Mouse (Mus musculus): ENCODE data around the gene Xrcc1. TPM values are rescaled to one million over a fixed set of nuclear protein-coding genes. Genes with fewer than 3 reads are reported as not detected.

Gene Xrcc1
- total RNA-seq, 4 experiments from 2014 or later: 19.7 to 30.8 (median 27.1) TPM

DNA sequence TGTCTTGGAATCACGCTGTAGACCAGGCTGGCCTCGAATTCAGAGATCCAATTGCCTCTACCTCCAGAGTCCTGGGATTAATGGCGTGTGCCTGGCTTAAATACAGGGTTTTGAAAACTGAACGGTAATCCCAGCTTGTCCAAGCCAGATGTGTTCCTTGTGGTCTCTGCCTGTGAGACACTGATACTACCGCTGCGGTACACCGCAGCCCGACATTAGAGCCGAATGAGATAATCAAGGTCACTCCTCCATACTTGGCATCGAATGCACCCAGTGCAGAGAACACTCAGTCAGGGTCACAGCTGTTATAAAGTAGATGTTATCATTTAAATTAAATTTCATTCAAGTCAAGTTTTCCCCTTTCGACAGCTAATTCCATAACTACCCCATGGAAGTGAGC is 17.2 kb upstream of the Xrcc1 start:
- DNase-seq (ENCODE audit: low spot score): no peak

DNA sequence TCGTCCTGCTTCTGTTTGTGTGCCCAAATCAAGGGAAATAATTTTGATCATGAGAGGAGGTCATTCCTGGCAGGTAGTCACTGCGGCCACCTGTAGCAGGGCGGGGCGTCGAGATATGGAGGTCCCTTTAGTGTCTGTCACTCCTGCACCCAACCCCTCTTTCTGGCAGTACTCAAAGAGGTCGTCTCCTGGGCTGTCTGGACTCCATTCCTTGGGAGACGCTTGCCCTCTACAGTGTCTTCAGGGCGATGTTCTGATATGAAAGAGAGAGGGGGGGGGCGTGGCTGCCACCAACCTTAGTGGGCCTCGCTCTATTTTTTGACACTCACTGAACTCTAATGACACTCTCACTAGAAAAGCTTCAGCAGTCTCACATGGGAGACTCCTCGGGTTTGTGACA is 16.5 kb upstream of the Xrcc1 start:
- no peak for DNase-seq (ENCODE audit: low spot score)

DNA sequence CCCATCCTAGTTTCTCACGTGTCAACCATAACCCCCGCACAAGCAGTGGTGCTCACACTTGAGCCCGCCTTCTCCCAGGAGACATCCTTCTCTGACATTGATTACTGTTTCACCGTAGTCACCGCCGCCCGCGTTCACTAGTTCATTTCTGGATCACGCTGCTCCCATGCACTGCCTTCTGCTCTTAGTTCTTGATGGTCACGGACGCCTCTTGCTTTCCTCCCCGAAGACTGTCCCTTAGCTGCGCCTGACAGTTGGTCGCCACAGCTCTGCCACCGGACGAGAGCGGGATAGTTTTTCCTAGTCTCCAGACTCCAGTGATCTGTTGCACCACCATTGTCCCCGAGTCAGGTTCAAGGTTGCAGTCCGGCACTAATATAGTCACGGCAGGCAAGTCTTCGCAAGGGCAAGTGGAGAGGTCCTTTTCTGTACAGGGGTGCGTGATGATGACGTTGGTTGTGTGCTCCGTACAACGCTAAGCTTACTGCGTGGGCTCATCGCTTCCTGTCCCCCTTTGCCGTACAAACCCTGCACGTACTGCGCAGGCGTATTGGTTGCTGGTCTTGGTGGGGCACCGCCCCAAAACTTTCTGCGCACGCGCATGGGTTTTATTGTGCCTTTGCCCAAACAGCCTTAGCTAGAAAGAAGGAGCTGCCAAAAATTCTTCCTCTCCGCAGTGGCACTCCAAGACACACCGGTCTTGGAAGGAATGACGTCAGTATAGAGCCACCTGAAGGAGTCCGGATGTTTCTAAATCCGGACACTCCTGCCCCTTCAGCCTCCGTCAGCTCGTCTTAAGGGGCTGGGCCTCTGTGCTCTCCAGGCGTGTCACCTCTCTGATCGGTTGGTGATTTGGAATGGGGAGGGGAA is 15.8 kb upstream of the Xrcc1 start, which contains the start of gene Irgq:
TSS of gene Irgq (plus strand) at position 628 of the 870 bp plus-strand sequence.
- peak; percentile 99 for DNase-seq (ENCODE audit: low spot score)

DNA sequence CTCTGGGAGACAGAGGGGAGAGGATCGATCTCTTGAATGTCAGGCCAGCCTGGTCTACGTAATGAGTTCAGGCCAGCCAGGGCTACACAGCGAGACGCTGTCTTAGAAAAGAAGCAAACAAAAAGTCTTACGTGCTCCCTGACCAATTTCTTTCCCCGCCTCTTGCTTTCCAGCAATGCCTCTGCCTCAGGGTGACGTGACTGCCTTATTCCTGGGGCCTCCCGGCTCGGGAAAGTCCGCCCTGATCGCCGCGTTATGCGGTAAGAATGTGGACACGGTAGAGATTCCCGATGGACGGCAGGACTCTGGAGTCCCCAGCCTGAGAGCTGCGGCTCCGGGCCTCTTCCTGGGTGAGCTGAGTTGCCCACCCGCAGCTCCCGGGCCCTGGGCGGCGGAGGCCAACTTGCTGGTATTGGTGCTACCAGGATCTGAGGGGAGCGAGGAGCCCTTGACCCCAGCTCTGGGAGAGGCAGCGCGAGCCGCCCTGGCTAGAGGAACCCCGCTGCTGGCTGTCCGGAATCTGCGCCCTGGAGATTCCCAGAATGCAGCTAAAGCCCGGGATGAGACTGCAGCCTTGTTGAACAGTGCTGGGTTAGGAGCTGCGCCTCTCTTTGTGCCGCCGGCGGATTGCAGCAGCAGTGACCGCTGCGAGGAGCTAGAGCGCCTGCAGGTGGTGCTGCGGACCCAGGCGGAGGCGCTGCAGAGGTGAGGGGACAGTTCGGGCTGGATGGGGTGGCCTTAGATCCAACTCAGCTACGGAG is 14.7 kb upstream of the Xrcc1 start:
- DNase-seq (ENCODE audit: low spot score): peak; percentile 59

DNA sequence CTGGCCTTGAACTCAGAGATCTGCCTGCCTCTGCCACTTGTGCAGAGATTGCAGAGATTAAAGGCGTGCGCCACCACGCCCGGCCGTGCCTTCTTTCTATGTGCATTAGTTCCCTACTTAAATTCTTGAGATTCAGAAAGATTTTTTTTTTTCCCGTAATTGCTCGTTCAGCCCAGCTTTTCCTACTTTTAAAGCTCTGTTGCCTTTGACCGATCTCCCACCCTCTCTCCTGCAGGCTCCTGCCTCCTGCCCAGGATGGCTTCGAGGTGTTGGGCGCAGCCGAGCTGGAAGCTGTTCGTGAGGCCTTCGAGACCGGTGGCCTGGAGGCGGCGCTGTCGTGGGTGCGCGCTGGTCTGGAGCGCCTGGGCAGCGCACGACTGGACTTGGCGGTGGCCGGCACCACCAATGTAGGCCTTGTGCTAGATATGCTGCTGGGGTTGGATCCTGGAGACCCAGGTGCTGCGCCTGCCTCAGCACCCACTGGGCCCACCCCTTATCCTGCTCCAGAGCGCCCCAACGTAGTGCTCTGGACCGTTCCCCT is 13.0 kb upstream of the Xrcc1 start:
- DNase-seq (ENCODE audit: low spot score): no peak

DNA sequence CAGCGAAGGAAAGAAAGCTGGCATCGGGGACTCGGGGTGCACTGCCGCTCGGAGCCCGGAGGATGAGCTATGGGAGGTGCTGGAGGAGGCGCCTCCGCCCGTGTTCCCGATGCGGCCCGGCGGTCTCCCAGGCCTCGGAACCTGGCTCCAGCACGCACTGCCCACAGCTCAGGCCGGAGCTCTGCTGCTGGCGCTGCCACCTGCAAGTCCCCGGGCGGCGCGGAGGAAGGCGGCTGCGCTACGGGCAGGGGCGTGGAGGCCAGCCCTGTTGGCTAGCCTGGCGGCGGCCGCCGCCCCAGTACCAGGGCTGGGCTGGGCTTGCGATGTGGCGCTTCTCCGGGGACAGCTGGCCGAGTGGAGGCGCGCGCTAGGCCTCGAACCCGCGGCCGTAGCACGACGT is 12.3 kb upstream of the Xrcc1 start:
- no peak for DNase-seq (ENCODE audit: low spot score)

DNA sequence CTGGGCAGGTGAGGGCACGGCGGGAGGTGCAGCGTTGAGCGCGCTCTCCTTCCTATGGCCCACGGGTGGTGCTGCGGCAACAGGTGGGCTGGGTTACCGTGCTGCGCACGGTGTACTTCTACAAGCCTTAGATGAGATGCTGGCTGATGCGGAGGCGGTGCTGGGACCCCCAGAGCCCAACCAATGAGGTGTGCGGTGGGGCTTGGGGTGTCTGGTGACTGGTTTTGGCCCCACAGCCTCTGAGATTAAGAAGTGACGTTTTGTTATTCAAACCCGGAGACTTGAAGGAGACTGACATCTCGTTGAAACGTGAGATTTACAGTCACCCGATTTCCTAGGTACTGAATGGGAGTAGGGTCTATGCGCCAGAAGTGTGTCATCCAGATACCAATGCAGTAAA is 11.8 kb upstream of the Xrcc1 start:
- DNase-seq (ENCODE audit: low spot score): no peak

DNA sequence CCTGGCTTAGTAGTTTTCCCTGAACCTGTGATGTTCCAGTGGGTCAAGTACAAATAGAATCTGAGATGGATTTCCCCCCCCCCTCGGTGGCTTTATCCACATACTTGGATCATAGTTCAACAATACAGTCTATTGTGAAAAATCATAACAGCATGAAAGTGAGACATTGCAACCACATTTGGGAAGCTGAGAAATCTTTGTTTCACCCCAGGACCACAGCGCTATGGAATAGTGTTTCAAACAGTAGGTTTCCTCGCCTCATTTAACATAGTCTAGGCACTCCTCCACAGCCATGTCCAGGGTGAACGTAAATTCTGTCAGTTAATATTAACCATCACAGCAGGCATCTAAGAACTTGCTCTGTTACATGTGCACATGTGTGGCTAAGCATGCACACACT is 9.0 kb upstream of the Xrcc1 start:
- no peak for DNase-seq (ENCODE audit: low spot score)

DNA sequence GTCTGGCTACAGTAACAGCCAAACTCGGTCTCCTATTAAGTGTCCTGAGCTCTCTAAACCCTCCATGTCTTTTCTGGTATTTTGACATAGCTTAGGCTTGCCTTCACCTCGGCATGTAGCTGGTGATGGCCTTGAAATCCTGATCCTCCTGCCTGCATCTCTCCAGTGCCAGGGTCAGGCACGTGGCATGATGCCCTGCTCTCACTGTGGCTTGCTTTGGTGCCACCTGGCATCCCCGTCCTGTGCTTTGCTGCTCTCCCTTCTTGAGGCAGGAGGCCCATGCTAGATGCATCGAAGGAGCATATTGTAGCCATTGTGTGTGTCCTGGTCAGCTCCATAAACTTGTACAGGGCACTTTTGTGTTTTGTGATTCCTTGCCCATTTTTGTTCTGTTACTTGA is 8.5 kb upstream of the Xrcc1 start:
- no peak for DNase-seq (ENCODE audit: low spot score)

DNA sequence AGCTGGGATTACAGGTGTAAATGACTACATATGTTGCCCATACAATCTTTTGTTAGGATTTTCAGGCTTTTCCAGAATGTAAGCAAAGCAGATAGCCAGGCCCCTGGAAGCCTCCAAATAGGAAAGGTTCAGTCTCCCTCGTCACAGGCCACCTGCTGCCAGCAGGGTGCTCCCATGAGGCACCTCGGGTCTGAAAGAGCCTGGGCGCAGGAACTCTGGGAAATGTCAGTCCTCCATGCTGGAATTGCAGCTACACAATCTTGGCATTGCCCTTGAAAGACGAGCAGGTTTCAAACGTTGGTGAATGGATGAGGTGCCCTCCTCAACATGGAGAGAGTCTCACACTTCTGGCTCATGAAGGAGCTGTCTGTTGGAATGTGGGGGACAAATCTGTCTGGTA is 7.9 kb upstream of the Xrcc1 start:
- no peak for DNase-seq (ENCODE audit: low spot score)

DNA sequence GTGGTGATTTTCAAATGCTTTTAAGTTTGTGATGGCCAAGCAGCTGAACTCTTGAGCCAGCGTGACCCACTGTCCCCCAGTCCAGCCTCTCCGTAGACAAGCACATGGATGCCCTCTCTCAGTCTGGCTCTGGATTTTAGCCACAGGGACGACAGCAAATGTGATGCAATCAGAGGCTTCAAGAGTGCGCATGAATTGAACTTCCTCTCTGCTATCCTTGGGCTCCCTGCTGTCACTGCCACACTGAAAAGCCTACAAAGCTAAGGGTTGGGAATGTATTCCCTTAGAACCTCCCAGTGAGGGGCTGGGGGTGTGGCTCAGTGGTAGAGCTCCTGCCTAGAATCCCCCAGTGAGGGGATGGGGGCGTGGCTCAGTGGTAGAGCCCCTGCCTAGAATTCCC is 7.4 kb upstream of the Xrcc1 start:
- no peak for DNase-seq (ENCODE audit: low spot score)

DNA sequence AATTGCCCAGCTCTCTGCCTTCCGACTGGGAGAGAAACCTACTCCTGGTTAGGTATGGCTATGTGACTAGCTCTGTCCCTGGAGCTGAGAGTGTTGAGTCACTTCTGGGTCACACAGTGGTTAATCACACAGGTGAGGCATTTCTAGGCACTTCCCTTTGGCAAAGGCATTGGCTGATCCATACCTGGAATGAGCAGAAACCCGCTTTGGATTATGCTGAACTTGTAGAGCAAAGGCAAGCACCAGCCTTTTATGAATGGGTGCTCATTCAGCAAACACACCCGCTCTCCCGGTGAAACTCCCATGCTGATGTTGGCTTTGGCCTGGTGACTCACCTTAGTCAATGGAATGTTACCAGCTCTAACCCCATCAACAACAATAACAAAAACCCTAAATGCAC is 6.4 kb upstream of the Xrcc1 start:
- no peak for DNase-seq (ENCODE audit: low spot score)

DNA sequence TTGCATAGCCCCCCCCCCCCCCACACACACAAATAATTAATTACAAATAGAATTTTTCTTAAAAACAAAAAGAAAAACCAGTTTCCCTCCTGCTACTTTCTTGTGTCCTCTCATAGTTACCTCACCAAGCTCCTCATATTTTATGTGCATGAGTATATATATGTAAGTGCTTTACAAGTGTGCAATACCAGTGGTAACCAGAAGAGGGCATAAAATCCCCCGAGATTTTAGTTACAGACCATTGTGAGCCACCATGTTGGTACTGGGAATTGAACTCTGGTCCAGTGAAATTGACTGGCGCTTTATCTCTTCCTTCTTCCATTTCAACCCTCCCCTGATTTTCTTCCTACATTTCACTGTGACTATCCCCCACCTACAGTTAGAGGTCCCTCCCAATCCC is 1.6 kb upstream of the Xrcc1 start:
- no peak for DNase-seq (ENCODE audit: low spot score)

DNA sequence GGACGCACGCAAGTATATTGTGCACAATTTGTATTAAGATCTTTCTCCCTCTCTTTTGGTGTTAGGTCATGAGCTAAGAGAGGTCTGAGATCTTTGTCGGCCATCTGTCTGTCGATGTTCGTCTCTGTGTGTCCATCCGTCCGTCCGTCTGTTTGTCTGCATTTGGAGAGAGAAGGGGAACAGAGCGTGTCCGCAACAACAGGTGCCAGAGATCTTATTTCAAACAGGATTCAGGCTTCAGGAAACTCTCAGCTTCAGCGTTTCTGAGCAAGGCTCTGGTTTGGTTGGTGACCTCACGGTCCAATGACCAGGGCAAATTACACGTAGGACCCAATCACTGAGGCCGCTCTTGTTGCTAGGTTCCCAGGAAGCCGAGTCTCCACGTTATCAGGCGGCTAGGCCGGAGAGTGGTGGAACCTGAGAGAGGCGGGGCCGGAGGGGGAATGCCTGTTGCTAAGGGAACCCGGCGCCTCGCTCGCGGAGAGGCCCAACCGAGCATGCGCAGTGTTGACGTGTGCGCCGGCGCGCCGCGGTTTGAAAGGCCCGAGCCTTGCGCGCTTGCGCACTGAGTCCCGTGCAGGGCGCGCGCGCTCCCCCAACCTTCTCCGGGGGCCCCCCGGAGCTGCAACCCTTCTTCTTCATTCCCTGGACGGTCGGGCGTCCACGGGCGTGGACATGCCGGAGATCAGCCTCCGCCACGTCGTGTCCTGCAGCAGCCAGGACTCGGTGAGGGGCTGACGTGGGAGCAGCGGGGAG is 723 bp downstream of the Xrcc1 start:
- peak; percentile 99 for DNase-seq (ENCODE audit: low spot score)

DNA sequence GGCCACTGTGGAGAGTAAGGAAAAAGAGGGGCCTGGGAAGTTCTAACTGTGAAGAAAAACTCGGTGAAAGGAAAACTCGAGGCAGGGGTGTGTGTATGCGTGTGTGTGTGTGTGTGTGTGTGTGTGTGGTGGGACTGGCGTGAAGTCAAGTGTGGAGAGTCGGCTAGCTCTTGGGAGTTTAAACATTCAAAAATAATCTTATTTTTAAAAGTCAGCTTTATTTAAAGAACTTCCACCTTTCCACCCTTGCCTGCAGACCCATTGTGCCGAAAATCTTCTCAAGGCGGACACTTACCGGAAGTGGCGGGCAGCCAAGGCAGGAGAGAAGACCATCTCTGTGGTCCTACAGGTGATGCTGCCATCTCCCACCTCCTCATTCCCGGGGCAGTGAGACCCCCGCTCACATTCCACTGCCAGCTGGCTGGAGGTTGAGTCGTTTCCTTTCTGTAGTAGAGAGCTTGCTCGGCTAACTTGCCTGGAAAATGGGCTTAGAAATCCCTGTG is 1.5 kb downstream of the Xrcc1 start:
- no peak for DNase-seq (ENCODE audit: low spot score)

DNA sequence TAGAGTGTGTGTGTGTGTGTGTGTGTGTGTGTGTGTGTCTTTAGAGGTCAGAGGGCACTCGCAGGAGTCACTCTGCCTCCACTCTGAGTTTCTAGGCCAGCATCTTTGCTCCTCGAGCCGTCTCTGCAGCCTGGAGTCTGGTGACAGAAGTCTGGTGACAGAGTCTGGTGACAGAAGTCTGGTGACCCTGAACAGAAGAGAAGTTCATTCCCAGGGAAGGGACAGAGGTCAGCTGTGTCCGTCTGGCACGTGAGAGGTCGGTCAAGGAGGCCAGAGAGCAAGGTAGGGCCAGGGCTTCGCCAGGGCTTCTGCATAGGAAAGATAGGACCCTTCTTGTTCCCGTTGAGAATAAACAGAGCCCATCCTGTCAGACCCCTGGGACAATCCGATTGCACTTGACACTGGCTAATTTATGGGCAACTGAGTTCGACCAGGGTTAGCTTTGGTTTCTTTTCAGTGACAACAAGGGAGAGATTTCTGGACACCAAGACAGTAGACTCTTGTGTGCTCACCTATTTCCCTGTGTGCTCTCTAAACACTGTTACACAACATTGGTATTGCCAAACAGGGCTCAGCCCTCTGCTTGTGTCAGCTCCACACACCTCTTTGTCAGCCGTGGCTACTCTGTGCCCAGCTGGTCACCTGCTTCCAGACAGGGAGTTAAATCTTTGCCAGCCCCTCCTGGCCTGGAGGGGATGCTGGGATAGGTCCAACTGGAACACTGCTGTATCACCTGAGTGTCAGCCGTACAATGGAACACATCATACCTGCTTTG is 6.1 kb downstream of the Xrcc1 start:
- DNase-seq (ENCODE audit: low spot score): no peak

DNA sequence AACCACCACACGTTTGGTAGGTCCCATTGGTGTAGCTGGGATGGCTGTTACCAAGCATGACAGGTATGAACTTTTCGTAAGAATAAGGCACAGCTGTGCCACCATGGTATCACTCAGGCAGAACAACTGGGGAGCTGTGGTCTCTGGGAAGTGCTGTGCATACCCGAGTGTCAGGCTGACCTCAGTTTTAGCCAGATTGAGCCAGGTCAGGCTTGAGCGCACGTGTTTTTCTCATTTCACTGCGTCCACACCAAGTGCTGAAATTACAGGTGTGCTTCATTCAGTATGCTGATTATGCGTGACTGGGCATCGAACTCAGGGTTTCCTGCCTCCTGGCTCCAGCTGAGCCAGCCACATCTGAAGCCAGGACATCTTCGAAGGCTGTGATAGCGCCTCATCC is 9.7 kb downstream of the Xrcc1 start:
- DNase-seq (ENCODE audit: low spot score): no peak

DNA sequence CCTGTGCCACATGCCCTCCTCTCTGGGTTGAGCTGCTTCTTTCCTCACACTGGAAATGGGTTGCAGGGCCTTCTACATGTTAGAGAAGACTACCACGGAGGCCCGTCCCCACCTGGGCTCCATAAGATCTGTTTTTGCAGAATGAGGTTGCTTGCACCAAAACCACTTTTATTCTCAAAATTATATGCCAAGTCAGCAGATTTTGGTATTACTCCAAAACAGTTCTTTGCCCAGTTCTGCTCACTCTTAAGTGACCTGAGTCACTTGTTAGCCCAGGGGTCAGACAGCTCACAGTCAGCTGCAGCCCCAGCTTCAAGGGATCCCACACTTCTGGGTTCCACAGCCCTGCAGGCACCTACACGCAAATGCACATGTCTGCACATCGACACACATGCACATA is 15.4 kb downstream of the Xrcc1 start:
- no peak for DNase-seq (ENCODE audit: low spot score)

DNA sequence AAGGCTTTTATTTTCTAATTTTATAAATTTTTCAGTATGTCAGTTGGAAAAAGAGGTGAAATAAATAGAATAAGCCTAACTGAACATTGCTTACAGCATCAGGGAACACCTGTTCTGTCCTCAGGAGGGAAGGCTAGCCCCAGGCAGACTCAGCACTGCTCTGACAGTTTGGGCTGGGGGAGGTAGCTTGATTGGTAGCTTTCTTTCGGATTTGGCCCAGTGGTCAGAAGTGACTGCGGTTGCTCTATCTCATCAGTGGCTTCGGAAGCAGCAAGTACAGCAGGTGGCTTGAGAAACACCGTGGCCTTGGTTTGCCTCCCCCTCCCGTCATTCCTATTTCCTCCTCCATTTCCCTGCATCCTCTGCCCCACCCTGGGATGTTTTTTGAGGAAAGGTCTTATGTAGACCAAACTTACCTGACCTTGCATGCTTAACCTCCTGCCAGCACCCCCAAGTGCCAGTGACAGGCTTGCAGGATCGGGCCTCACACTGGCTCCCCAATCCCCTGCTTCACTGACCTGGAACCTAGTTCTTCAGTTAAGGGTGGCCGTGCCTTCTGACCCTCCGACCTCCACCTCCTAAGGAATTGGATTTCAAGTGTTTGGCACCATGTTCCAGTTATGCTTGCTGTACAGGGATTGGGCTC is 17.2 kb downstream of the Xrcc1 start:
- no peak for DNase-seq (ENCODE audit: low spot score)

DNA sequence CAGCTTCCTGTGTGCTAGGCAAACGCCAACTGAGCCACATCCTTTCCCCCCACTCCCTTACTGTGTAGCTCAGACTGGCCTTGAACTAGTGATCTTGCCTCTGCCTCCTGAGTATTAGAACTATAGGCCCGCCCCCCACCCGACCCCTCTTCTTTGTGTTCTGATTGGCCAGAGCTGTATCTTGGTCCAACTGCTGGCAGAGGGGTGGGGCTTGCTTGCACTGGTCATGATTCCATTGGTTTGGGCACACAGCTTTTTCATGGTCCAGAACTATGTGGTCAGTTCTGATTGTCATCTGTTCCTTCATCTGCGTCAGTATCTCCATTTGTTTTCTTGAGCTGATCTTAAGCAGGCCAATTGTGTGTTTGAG is 17.7 kb downstream of the Xrcc1 start:
- DNase-seq (ENCODE audit: low spot score): no peak
